Mouse (Mus musculus) liver, embryonic 14.5 days (tissue): ENCODE data around the gene Gm7544. TPM values are rescaled to one million over a fixed set of nuclear protein-coding genes. Genes with fewer than 3 reads are reported as not detected.

ENCODE experiments used
- ATAC-seq: fragments of 200-750 bp; cut with Nextera tagmentation; 2 replicates; pipeline ENCODE4 v1.8.0; 2017; ENCODE audit warnings: moderate number of reproducible peaks, mild to moderate bottlenecking, moderate library complexity; ENCODE audit not compliant: insufficient read depth
- DNase-seq, 3 experiments: peaks; one replicate each; pipeline ENCODE4 v3.0.0-alpha.2; 2012 to 2013; ENCODE audit warnings: low read depth in 3 of 3, low spot score in 3 of 3
- H3K27ac ChIP-seq: fragments of 300-500 bp; sonication (generic); 2 replicates; pipeline ENCODE4 v1.5.1; 2014; ENCODE audit warnings: moderate library complexity, mild to moderate bottlenecking, control low read depth, inconsistent platforms
- H3K27me3 ChIP-seq: fragments of 300-500 bp; sonication (generic); 2 replicates; pipeline ENCODE4 v1.6.1; 2014; ENCODE audit warnings: mild to moderate bottlenecking, low read length, moderate library complexity; ENCODE audit not compliant: control insufficient read depth, insufficient read depth
- H3K36me3 ChIP-seq: fragments of 300-500 bp; sonication (generic); replicated peaks from 2 replicates; pipeline ENCODE4 v1.6.1; 2014; ENCODE audit warnings: low read depth; ENCODE audit not compliant: control insufficient read depth, insufficient read depth
- H3K4me1 ChIP-seq, 2 experiments: fragments of 200-500 bp in 1 of 2; fragments of 300-500 bp in 1 of 2; sonication (generic) in 1 of 2; replicated peaks; 2 replicates each; pipeline ENCODE4 v1.6.1; 2012 to 2014; ENCODE audit warnings: antibody characterized with exemption in 1 of 2, inconsistent platforms in 1 of 2, low read length in 1 of 2; ENCODE audit not compliant: control insufficient read depth in 2 of 2, insufficient read depth in 2 of 2
- H3K4me2 ChIP-seq: fragments of 300-500 bp; sonication (generic); 2 replicates; pipeline ENCODE4 v1.6.1; 2014; ENCODE audit warnings: low read depth, mild to moderate bottlenecking, control low read depth, moderate library complexity
- H3K4me3 ChIP-seq, 2 experiments: fragments of 200-500 bp in 1 of 2; fragments of 300-500 bp in 1 of 2; sonication (generic) in 1 of 2; 2 replicates each; pipeline ENCODE4 v1.5.1; 2012 to 2014; ENCODE audit warnings: low read depth in 2 of 2, low read length in 2 of 2, mild to moderate bottlenecking in 2 of 2, control low read depth in 1 of 2, inconsistent platforms in 1 of 2, moderate library complexity in 1 of 2; ENCODE audit not compliant: insufficient read depth in 1 of 2
- H3K9ac ChIP-seq: fragments of 300-500 bp; sonication (generic); replicated peaks from 2 replicates; pipeline ENCODE4 v1.6.1; 2014; ENCODE audit warnings: mild to moderate bottlenecking, control low read depth, moderate library complexity
- H3K9me3 ChIP-seq: fragments of 300-500 bp; sonication (generic); 2 replicates; pipeline ENCODE4 v1.6.1; 2016; ENCODE audit warnings: low read length, mixed read lengths; ENCODE audit not compliant: control insufficient read depth
- CTCF ChIP-seq: IDR thresholded peaks from 2 replicates; pipeline ENCODE4 v1.5.1; 2016; ENCODE audit warnings: antibody characterized with exemption, low read depth, control low read depth
- EP300 ChIP-seq: IDR thresholded peaks from 2 replicates; pipeline ENCODE4 v1.6.1; 2016; ENCODE audit warnings: antibody characterized with exemption, low read depth
- WGBS: fragments of 180-500 bp; shearing (Covaris S2); extraction: QIAGEN DNeasy Blood & Tissue Kit; methylation state at CpG from one replicate; pipeline ENCODE4 v1.1.7; 2014; ENCODE audit not compliant: insufficient replicate concordance; 5-methylcytosine and 5-hydroxymethylcytosine counted together
- polyA plus RNA-seq, 2 experiments: library from polyadenylated mRNA; depleted of rRNA in 1 of 2; stranded (reverse) in 1 of 2; unstranded in 1 of 2; fragments of >200 nt; fragmentation: Nextera tagmentation in 1 of 2; extraction: Ambion mirVana in 1 of 2; gene quantifications; 2 replicates each; pipeline versions ENCODE4 v1.2.1 to v1.2.3; 2012 to 2014

Gm7544 gene
- polyA plus RNA-seq, 2 experiments: not detected

DNA sequence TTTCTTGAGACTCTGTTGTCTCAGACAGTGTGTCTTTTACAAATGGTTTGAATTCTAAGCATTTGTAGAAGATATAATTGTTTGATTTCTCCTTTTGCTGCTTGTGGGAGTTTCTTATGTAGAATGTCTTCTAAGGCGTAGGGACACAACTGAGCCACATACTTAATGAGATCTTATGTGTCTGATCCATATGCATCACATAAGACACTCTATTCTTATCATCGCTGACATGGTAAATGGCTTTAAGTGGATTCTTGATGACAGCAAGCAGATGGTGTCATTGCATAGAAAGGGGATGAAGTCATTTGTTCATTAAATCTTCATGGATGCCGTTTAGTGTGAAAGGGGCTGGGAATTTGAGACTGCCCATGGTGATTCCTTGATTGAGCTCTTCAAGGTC is 49.9 kb downstream of the Gm7544 start:
- TF ChIP-seq CTCF: no peak
- TF ChIP-seq EP300: no peak

More for the DNA sequence above, 49.9 kb downstream of the Gm7544 start:
- H3K4me2 ChIP-seq: no peak overlapping the region
- 87% methylated on average over 3 of the region's 3 CpGs for WGBS
- H3K27me3 ChIP-seq: no peaks in the 10 kb centered on the region
- no peak overlapping the region for H3K4me3 ChIP-seq
- peaks cover 33% of the 10 kb centered on the region for H3K36me3 ChIP-seq
- no peaks in the 10 kb centered on the region for H3K9me3 ChIP-seq
- no peak overlapping the region for H3K27ac ChIP-seq
- H3K9ac ChIP-seq: no peak overlapping the region
- H3K4me1 ChIP-seq: no peaks in the 10 kb centered on the region
- ATAC-seq (no peak), DNase-seq (no peak)

Other genes starting within 250 kb of the Gm7544 start
- gene Mff, start 231.1 kb downstream of the Gm7544 start, polyA plus RNA-seq (2012; rRNA removed): 47.9 and 82.1 TPM in 2 replicates
- 193 and 197 TPM in 2 replicates for gene Mff, start 231.1 kb downstream of the Gm7544 start, polyA plus RNA-seq (2014; fragmentation: Nextera tagmentation; extraction: Ambion mirVana)
- gene Tm4sf20, start 187.6 kb downstream of the Gm7544 start, polyA plus RNA-seq (2012; rRNA removed): not detected in 2 replicates
- not detected in 2 replicates for gene Tm4sf20, start 187.6 kb downstream of the Gm7544 start, polyA plus RNA-seq (2014; fragmentation: Nextera tagmentation; extraction: Ambion mirVana)
- not detected in 2 replicates for gene Gm47791, start 184.8 kb downstream of the Gm7544 start, polyA plus RNA-seq (2012; rRNA removed)
- not detected in 2 replicates for gene Gm47791, start 184.8 kb downstream of the Gm7544 start, polyA plus RNA-seq (2014; fragmentation: Nextera tagmentation; extraction: Ambion mirVana)
- gene Agfg1, start 116.5 kb downstream of the Gm7544 start, polyA plus RNA-seq (2012; rRNA removed): 43.8 and 47.8 TPM in 2 replicates
- gene Agfg1, start 116.5 kb downstream of the Gm7544 start, polyA plus RNA-seq (2014; fragmentation: Nextera tagmentation; extraction: Ambion mirVana): 59.4 and 65.3 TPM in 2 replicates
- 2.0 and 2.3 TPM in 2 replicates for gene A030005L19Rik, start 42.7 kb downstream of the Gm7544 start, polyA plus RNA-seq (2012; rRNA removed)
- gene A030005L19Rik, start 42.7 kb downstream of the Gm7544 start, polyA plus RNA-seq (2014; fragmentation: Nextera tagmentation; extraction: Ambion mirVana): 0.24 and 0.37 TPM in 2 replicates
- 0.11 TPM in 1 of 2 replicates, not detected in the other for gene A030014E15Rik, start 31.1 kb downstream of the Gm7544 start, polyA plus RNA-seq (2012; rRNA removed)
- not detected in 2 replicates for gene A030014E15Rik, start 31.1 kb downstream of the Gm7544 start, polyA plus RNA-seq (2014; fragmentation: Nextera tagmentation; extraction: Ambion mirVana)
- not detected in 2 replicates for gene Gm6217, start 24.6 kb downstream of the Gm7544 start, polyA plus RNA-seq (2012; rRNA removed)
- not detected in 2 replicates for gene Gm6217, start 24.6 kb downstream of the Gm7544 start, polyA plus RNA-seq (2014; fragmentation: Nextera tagmentation; extraction: Ambion mirVana)
- gene A030003K21Rik, start 12.6 kb downstream of the Gm7544 start, polyA plus RNA-seq (2012; rRNA removed): not detected in 2 replicates
- gene A030003K21Rik, start 12.6 kb downstream of the Gm7544 start, polyA plus RNA-seq (2014; fragmentation: Nextera tagmentation; extraction: Ambion mirVana): not detected in 2 replicates
- gene Gm47955, start 4.3 kb upstream of the Gm7544 start, polyA plus RNA-seq (2012; rRNA removed): not detected in 2 replicates
- gene Gm47955, start 4.3 kb upstream of the Gm7544 start, polyA plus RNA-seq (2014; fragmentation: Nextera tagmentation; extraction: Ambion mirVana): not detected in 2 replicates
- gene Gm47959, start 44.5 kb upstream of the Gm7544 start, polyA plus RNA-seq (2012; rRNA removed): not detected in 2 replicates
- not detected in 2 replicates for gene Gm47959, start 44.5 kb upstream of the Gm7544 start, polyA plus RNA-seq (2014; fragmentation: Nextera tagmentation; extraction: Ambion mirVana)
- 0.04 TPM in 2 replicates for gene Slc19a3, start 82.4 kb upstream of the Gm7544 start, polyA plus RNA-seq (2012; rRNA removed)
- not detected in 2 replicates for gene Slc19a3, start 82.4 kb upstream of the Gm7544 start, polyA plus RNA-seq (2014; fragmentation: Nextera tagmentation; extraction: Ambion mirVana)
- not detected in 2 replicates for gene Krtap28-10, start 86.5 kb upstream of the Gm7544 start, polyA plus RNA-seq (2012; rRNA removed)
- not detected in 2 replicates for gene Krtap28-10, start 86.5 kb upstream of the Gm7544 start, polyA plus RNA-seq (2014; fragmentation: Nextera tagmentation; extraction: Ambion mirVana)
- not detected in 2 replicates for gene Gm47969, start 88.9 kb upstream of the Gm7544 start, polyA plus RNA-seq (2012; rRNA removed)
- gene Gm47969, start 88.9 kb upstream of the Gm7544 start, polyA plus RNA-seq (2014; fragmentation: Nextera tagmentation; extraction: Ambion mirVana): not detected in 2 replicates
- gene A030005K14Rik, start 103.4 kb upstream of the Gm7544 start, polyA plus RNA-seq (2012; rRNA removed): not detected in 2 replicates
- not detected in 2 replicates for gene A030005K14Rik, start 103.4 kb upstream of the Gm7544 start, polyA plus RNA-seq (2014; fragmentation: Nextera tagmentation; extraction: Ambion mirVana)
- gene Krtap28-13, start 104.9 kb upstream of the Gm7544 start, polyA plus RNA-seq (2012; rRNA removed): not detected in 2 replicates
- not detected in 2 replicates for gene Krtap28-13, start 104.9 kb upstream of the Gm7544 start, polyA plus RNA-seq (2014; fragmentation: Nextera tagmentation; extraction: Ambion mirVana)
- 0.16 TPM in 1 of 2 replicates, not detected in the other for gene Ccl20, start 160.8 kb upstream of the Gm7544 start, polyA plus RNA-seq (2012; rRNA removed)
- 0.19 TPM in 1 of 2 replicates, not detected in the other for gene Ccl20, start 160.8 kb upstream of the Gm7544 start, polyA plus RNA-seq (2014; fragmentation: Nextera tagmentation; extraction: Ambion mirVana)
- gene Daw1, start 203.7 kb upstream of the Gm7544 start, polyA plus RNA-seq (2012; rRNA removed): not detected in 2 replicates
- gene Daw1, start 203.7 kb upstream of the Gm7544 start, polyA plus RNA-seq (2014; fragmentation: Nextera tagmentation; extraction: Ambion mirVana): not detected in 2 replicates